Mouse (Mus musculus) embryonic fibroblast, embryonic 13.5 days (primary cell): Measurements from ENCODE around the gene Tdrd6. TPM values are rescaled to one million over a fixed set of nuclear protein-coding genes. Genes with fewer than 3 reads are reported as not detected.

Experiments used
- H3K27ac ChIP-seq: 2 replicates; pipeline ENCODE4 v1.5.1; 2012; ENCODE audit warnings: low read length, control low read depth, inconsistent platforms; ENCODE audit not compliant: insufficient read depth
- H3K4me1 ChIP-seq: 2 replicates; pipeline ENCODE4 v1.6.1; 2011; ENCODE audit warnings: low read length; ENCODE audit not compliant: control insufficient read depth, insufficient read depth
- H3K4me3 ChIP-seq: 2 replicates; pipeline ENCODE4 v1.5.1; 2011; ENCODE audit warnings: mild to moderate bottlenecking, control low read depth, low read length; ENCODE audit not compliant: insufficient read depth
- CTCF ChIP-seq: IDR thresholded peaks from 2 replicates; pipeline ENCODE4 v1.5.1; 2011; ENCODE audit warnings: mild to moderate bottlenecking, control low read depth, low read length, moderate library complexity, borderline replicate concordance; ENCODE audit not compliant: insufficient read depth
- POLR2A ChIP-seq: IDR thresholded peaks from 2 replicates; pipeline ENCODE4 v1.6.1; 2011; ENCODE audit warnings: low read depth, mild to moderate bottlenecking, control low read depth, low read length, moderate library complexity
- polyA plus RNA-seq: library from polyadenylated mRNA; stranded (reverse); fragments of >200 nt; gene quantifications from 2 replicates; pipeline ENCODE4 v1.2.4, GENCODE M21; 2011; ENCODE audit warnings: low read depth; ENCODE audit not compliant: missing spikeins, insufficient read length

The Tdrd6 gene
- polyA plus RNA-seq, 1 experiment, result not detected

GRCm38 (mm10) chr17:43622076-43622475 is 8.0 kb downstream of the Tdrd6 start:
- Histone ChIP-seq H3K4me3 (no peak overlapping the region), H3K27ac (no peak overlapping the region), H3K4me1 (peaks cover 12% of the 10 kb centered on the region)
- TF ChIP-seq POLR2A (no peak), CTCF (no peak)

- Histone ChIP-seq H3K27ac (no peak overlapping the region), H3K4me3 (no peak overlapping the region), H3K4me1 (peaks cover 12% of the 10 kb centered on the region)
- TF ChIP-seq CTCF (no peak), POLR2A (no peak)
Measured at GRCm38 (mm10) chr17:43619156-43619555, 10.9 kb downstream of the Tdrd6 start.

GRCm38 (mm10) chr17:43612221-43612620 is 17.9 kb downstream of the Tdrd6 start:
- H3K4me3 ChIP-seq, result no peak overlapping the region
- TF ChIP-seq POLR2A (no peak), CTCF (no peak)
- no peaks in the 10 kb centered on the region for H3K4me1 ChIP-seq
- no peak overlapping the region for H3K27ac ChIP-seq

GRCm38 (mm10) chr17:43611586-43611985 is 18.5 kb downstream of the Tdrd6 start:
- H3K27ac ChIP-seq, result no peak overlapping the region
- no peak overlapping the region for H3K4me3 ChIP-seq
- peak; percentile 14; the same call in 1 of the 2 replicates for TF ChIP-seq CTCF
- no peak for TF ChIP-seq POLR2A

GRCm38 (mm10) chr17:43606704-43607103 is 23.4 kb downstream of the Tdrd6 start:
- no peak overlapping the region for H3K4me3 ChIP-seq
- no peaks in the 10 kb centered on the region for H3K4me1 ChIP-seq
- TF ChIP-seq POLR2A (no peak), CTCF (peak; percentile 76)
- no peak overlapping the region for H3K27ac ChIP-seq

More at GRCm38 (mm10) chr17:43611586-43611985, 18.5 kb downstream of the Tdrd6 start:
- no peaks in the 10 kb centered on the region for H3K4me1 ChIP-seq

GRCm38 (mm10) chr17:43598706-43599105 is 31.4 kb downstream of the Tdrd6 start:
- H3K4me1 ChIP-seq, result no peaks in the 10 kb centered on the region; the same call in 1 of the 2 replicates
- no peak for TF ChIP-seq CTCF
- TF ChIP-seq POLR2A, result no peak
- no peak overlapping the region for H3K4me3 ChIP-seq
- no peak overlapping the region for H3K27ac ChIP-seq

GRCm38 (mm10) chr17:43597742-43598141 is 32.4 kb downstream of the Tdrd6 start:
- Histone ChIP-seq H3K4me1 (no peaks in the 10 kb centered on the region; the same call in 1 of the 2 replicates), H3K27ac (no peak overlapping the region), H3K4me3 (no peak overlapping the region)
- TF ChIP-seq CTCF (no peak), POLR2A (no peak)

- peaks cover 4% of the 10 kb centered on the region; the same call in 1 of the 2 replicates for H3K4me1 ChIP-seq
- H3K4me3 ChIP-seq, result no peak overlapping the region
- no peak overlapping the region for H3K27ac ChIP-seq
- TF ChIP-seq POLR2A (no peak), CTCF (no peak)
Measured at GRCm38 (mm10) chr17:43592296-43593291, 37.5 kb downstream of the Tdrd6 start.

- H3K4me1 ChIP-seq, result peaks cover 4% of the 10 kb centered on the region; the same call in 1 of the 2 replicates
- H3K4me3 ChIP-seq, result no peak overlapping the region
- H3K27ac ChIP-seq, result no peak overlapping the region
- no peak for TF ChIP-seq CTCF
- no peak for TF ChIP-seq POLR2A
Measured at GRCm38 (mm10) chr17:43590531-43590930, 39.6 kb downstream of the Tdrd6 start.

GRCm38 (mm10) chr17:43589750-43590149 is 40.3 kb downstream of the Tdrd6 start:
- Histone ChIP-seq H3K4me1 (peaks cover 4% of the 10 kb centered on the region; the same call in 1 of the 2 replicates), H3K27ac (no peak overlapping the region)
- TF ChIP-seq CTCF (no peak), POLR2A (no peak)

GRCm38 (mm10) chr17:43587278-43587677 is 42.8 kb downstream of the Tdrd6 start:
- Histone ChIP-seq H3K4me1 (peaks cover under 1% of the 10 kb centered on the region; the same call in 1 of the 2 replicates), H3K4me3 (no peak overlapping the region), H3K27ac (no peak overlapping the region)
- no peak for TF ChIP-seq CTCF
- no peak for TF ChIP-seq POLR2A

More at GRCm38 (mm10) chr17:43589750-43590149, 40.3 kb downstream of the Tdrd6 start:
- H3K4me3 ChIP-seq, result no peak overlapping the region
